Mouse (Mus musculus): ENCODE data around the gene Jak1. TPM values are rescaled to one million over a fixed set of nuclear protein-coding genes. Genes with fewer than 3 reads are reported as not detected.

Jak1 gene
- polyA plus RNA-seq, 1 experiment from 2014 or later = 61.7 TPM

DNA sequence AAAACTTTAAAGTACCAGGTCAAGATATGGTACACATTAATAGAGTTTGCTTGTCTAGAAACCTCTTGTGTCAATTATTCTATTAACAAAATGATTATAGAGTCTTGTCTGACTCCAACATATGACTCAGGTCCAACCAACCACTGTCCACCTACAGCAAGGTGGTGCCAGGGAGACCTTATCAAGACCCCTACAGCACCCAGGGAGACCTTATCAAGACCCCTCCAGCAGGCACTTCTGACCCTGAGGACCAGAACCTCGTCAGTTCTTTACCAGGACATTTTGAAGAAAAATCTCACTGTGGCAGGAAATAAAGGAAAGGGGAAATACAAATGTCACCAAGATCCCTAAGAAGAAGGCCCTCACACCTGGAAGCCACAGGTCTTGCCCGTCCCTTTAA is 18.5 kb downstream of the Jak1 start:
- Histone ChIP-seq H3K4me3 (no peak overlapping the region), H3K4me2 (replicated peaks) (no peak overlapping the region), H3K9me3 (replicated peaks) (no peaks in the 10 kb centered on the region), H3K27me3 (no peaks in the 10 kb centered on the region), H3K4me1 (0 out of 2 replicates have a peak, but pooled peaks cover 3% of the 10 kb centered on the region), H3K36me3 (no peaks in the 10 kb centered on the region), H3K27ac (no peak overlapping the region), H3K9ac (no peak overlapping the region)
- no peak for ATAC-seq (ENCODE audit: low FRiP score)
- WGBS = 72% methylated on average over 2 of the region's 2 CpGs

- Histone ChIP-seq H3K9me3 (replicated peaks) (no peaks in the 10 kb centered on the region), H3K9ac (no peak overlapping the region), H3K36me3 (no peaks in the 10 kb centered on the region), H3K4me2 (replicated peaks) (no peak overlapping the region), H3K4me3 (no peak overlapping the region), H3K4me1 (peaks cover 3% of the 10 kb centered on the region; the same call in 1 of the 2 replicates), H3K27me3 (no peaks in the 10 kb centered on the region), H3K27ac (no peak overlapping the region)
- 83% methylated on average over 6 of the region's 6 CpGs for WGBS
- ATAC-seq (ENCODE audit: low FRiP score) = no peak
Observed at GRCm38 (mm10) chr4:101244257-101245011, 20.6 kb downstream of the Jak1 start.

DNA sequence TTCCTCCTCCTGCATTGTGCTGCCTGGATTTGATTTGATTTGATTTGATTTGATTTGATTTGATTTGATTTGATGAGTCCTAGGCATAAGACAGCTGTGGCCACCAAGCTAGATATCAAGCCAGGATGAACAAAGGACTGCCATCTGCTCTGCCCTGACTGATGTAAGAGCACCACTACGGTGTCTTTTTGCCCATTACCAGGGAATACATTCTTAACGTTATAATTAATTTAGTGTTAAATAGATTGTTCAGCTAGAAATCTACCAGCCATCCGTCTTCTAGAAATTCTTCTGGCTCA is 24.3 kb downstream of the Jak1 start:
- Histone ChIP-seq H3K4me3 (no peak overlapping the region), H3K36me3 (no peaks in the 10 kb centered on the region), H3K27ac (no peak overlapping the region), H3K9ac (no peak overlapping the region), H3K27me3 (no peaks in the 10 kb centered on the region), H3K9me3 (replicated peaks) (no peaks in the 10 kb centered on the region), H3K4me2 (replicated peaks) (no peak overlapping the region), H3K4me1 (peaks cover 3% of the 10 kb centered on the region; the same call in 1 of the 2 replicates)
- no peak; the same call in none of the 2 replicates for ATAC-seq (ENCODE audit: low FRiP score)
- 70% methylated on average over 3 of the region's 3 CpGs for WGBS

- no peak overlapping the region for H3K9ac ChIP-seq
- no peaks in the 10 kb centered on the region for H3K27me3 ChIP-seq
- no peaks in the 10 kb centered on the region for H3K9me3 ChIP-seq (replicated peaks)
- H3K4me2 ChIP-seq (replicated peaks) = no peak overlapping the region
- peak; percentile 71 for ATAC-seq (ENCODE audit: low FRiP score)
- H3K4me1 ChIP-seq = peaks cover 3% of the 10 kb centered on the region; the same call in 1 of the 2 replicates
- H3K36me3 ChIP-seq = no peaks in the 10 kb centered on the region
- no peak overlapping the region for H3K27ac ChIP-seq
- WGBS = 80% methylated on average over 5 of the region's 5 CpGs
- H3K4me3 ChIP-seq = no peak overlapping the region
Observed at GRCm38 (mm10) chr4:101240163-101240874, 24.8 kb downstream of the Jak1 start.

DNA sequence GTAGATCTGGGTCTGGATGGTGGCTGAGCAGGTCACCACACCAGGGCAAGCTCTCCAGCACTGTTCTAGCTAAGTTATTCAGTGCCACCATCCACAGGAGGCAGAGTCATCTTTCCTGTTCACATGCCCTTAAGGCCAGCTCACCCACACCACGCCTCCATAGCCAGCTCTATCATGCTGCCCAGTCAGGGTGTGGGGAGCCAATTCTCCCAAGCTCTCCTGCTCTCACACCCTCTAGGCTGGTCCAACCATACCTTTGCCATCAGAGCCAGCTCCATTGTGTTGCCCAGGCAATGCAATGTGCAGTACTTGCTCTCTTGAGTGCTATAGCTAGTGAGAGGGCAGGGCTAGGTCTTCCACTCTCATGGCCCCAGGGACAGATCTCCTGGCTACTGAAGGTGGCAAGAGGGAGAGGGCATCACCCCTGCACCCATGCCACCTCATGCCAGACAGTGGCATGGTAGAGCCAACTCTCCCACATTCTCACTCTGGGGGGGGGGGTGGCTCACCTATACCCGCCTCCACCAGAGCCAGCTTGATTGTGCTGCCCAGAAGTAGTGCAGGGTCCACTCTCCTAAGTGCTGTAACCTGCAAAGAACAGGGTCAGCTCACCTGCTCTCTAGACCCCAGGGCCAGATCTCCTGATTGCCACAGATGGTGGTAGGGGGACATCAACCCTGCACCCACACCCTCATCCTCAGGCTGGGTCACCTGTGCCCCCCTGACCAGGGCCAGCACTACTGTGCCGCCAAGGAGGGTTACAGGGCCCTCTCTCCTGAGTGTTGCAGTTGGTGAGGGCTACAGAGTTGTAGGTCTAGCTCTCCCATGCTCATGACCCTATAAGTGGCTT is 25.5 kb downstream of the Jak1 start:
- Histone ChIP-seq H3K27ac (no peak overlapping the region), H3K4me1 (peaks cover 1% of the 10 kb centered on the region; the same call in 1 of the 2 replicates), H3K9ac (no peak overlapping the region), H3K4me2 (replicated peaks) (no peak overlapping the region), H3K4me3 (no peak overlapping the region), H3K27me3 (no peaks in the 10 kb centered on the region), H3K36me3 (no peaks in the 10 kb centered on the region), H3K9me3 (replicated peaks) (no peaks in the 10 kb centered on the region)
- ATAC-seq (ENCODE audit: low FRiP score) = peak; percentile 52; the same call in 1 of the 2 replicates
- WGBS = 97% methylated on average over 3 of the region's 3 CpGs

DNA sequence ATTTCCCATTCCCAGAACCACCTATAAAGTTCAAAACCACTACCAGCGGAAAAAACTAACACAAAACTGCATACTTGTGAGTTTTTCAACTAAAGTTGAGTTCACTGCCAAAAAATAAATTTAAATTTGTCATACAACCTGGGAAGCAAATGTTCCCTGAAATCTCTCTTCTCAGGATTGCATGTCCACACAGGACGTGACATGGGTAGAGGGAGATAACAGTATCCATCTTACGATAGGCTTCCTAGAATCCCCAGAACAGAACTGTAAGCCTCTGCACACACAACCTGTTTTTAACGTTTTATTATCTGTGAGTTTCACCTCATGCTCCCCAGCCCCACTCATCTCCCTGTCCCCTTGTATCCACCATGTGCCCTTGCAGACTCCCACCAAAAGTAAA is 26.5 kb downstream of the Jak1 start:
- no peak overlapping the region for H3K4me3 ChIP-seq
- 90% methylated on average over 4 of the region's 4 CpGs for WGBS
- no peaks in the 10 kb centered on the region; the same call in 1 of the 2 replicates for H3K4me1 ChIP-seq
- no peak overlapping the region for H3K27ac ChIP-seq
- no peaks in the 10 kb centered on the region for H3K36me3 ChIP-seq
- no peak overlapping the region for H3K9ac ChIP-seq
- H3K4me2 ChIP-seq (replicated peaks) = no peak overlapping the region
- no peaks in the 10 kb centered on the region for H3K27me3 ChIP-seq
- ATAC-seq (ENCODE audit: low FRiP score) = no peak
- no peaks in the 10 kb centered on the region for H3K9me3 ChIP-seq (replicated peaks)

- H3K9ac ChIP-seq = no peak overlapping the region
- H3K4me3 ChIP-seq = no peak overlapping the region
- no peak overlapping the region for H3K27ac ChIP-seq
- no peaks in the 10 kb centered on the region for H3K9me3 ChIP-seq (replicated peaks)
- no peak for ATAC-seq (ENCODE audit: low FRiP score)
- no peaks in the 10 kb centered on the region for H3K36me3 ChIP-seq
- H3K27me3 ChIP-seq = no peaks in the 10 kb centered on the region
- no peak overlapping the region for H3K4me2 ChIP-seq (replicated peaks)
- no peaks in the 10 kb centered on the region; the same call in 1 of the 2 replicates for H3K4me1 ChIP-seq
- WGBS = 93% methylated on average over 6 of the region's 6 CpGs
Observed at GRCm38 (mm10) chr4:101236797-101237196, 28.3 kb downstream of the Jak1 start.

DNA sequence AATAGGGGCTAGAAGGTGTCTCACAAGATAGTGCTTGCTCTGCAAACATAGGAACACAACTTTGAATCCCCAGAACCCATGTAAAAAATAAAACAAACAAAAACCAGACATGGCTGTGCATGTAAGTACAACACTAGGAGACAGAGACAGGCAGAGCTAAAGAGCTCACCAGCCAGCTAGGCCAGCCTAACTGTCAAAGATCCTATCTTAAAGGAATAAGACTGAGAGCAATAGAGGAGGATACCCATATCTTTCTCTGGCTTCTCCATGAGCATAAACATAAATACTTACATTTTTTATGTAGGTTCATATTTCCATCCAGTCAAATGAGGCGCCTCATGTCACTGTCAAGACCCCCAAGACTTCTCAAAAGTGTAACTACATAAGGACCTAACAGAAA is 29.1 kb downstream of the Jak1 start:
- 98% methylated on average over 1 of the region's 1 CpGs for WGBS
- no peaks in the 10 kb centered on the region for H3K36me3 ChIP-seq
- no peaks in the 10 kb centered on the region for H3K9me3 ChIP-seq (replicated peaks)
- H3K9ac ChIP-seq = no peak overlapping the region
- no peak for ATAC-seq (ENCODE audit: low FRiP score)
- no peaks in the 10 kb centered on the region for H3K27me3 ChIP-seq
- H3K27ac ChIP-seq = no peak overlapping the region
- no peaks in the 10 kb centered on the region; the same call in 1 of the 2 replicates for H3K4me1 ChIP-seq
- H3K4me2 ChIP-seq (replicated peaks) = no peak overlapping the region
- no peak overlapping the region for H3K4me3 ChIP-seq

DNA sequence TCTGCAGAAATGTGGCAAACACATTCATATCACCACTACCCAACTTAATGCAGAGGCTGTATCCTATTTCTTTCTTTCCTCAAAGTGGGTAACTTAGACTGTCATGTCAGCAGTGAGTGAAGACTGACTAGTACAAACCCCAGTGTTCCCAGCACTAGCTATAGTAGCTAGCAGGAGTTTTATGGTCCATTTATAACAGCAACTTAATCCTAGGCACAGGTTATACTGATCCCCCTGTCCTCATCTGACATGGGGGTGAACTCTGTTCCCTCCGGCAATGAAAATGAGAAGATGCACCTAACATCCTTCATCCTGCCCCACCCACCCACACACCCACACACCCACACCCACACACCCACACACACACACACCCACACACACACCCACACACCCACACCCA is 30.3 kb downstream of the Jak1 start:
- no peak overlapping the region for H3K27ac ChIP-seq
- no peaks in the 10 kb centered on the region for H3K9me3 ChIP-seq (replicated peaks)
- WGBS = 82% methylated on average over 1 of the region's 1 CpGs
- H3K9ac ChIP-seq = no peak overlapping the region
- no peaks in the 10 kb centered on the region for H3K36me3 ChIP-seq
- H3K27me3 ChIP-seq = no peaks in the 10 kb centered on the region
- no peaks in the 10 kb centered on the region for H3K4me1 ChIP-seq
- ATAC-seq (ENCODE audit: low FRiP score) = no peak
- H3K4me3 ChIP-seq = no peak overlapping the region
- no peak overlapping the region for H3K4me2 ChIP-seq (replicated peaks)

DNA sequence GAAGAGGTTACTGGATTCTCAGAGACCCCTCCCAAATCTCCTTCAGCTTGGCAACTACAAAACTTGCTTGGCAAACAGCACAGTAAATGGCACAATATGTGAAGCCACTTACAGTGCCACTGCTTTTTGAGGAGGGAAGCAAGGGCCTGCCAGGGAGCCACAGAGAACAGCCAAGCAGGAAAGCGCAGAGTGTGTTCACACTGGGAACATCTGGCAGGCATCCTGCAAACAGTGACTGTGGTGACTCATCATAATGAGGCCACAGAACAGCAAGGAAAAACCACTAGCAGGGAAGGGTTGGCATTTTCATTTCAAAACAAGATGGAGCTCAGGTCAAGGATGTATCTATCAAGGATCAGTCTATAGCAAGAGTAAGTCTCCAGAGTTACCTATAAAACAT is 30.8 kb downstream of the Jak1 start:
- Histone ChIP-seq H3K9ac (no peak overlapping the region), H3K9me3 (replicated peaks) (no peaks in the 10 kb centered on the region), H3K27ac (no peak overlapping the region), H3K4me1 (no peaks in the 10 kb centered on the region), H3K4me3 (no peak overlapping the region), H3K36me3 (no peaks in the 10 kb centered on the region), H3K27me3 (no peaks in the 10 kb centered on the region), H3K4me2 (replicated peaks) (no peak overlapping the region)
- 90% methylated on average over 1 of the region's 1 CpGs for WGBS
- no peak for ATAC-seq (ENCODE audit: low FRiP score)

DNA sequence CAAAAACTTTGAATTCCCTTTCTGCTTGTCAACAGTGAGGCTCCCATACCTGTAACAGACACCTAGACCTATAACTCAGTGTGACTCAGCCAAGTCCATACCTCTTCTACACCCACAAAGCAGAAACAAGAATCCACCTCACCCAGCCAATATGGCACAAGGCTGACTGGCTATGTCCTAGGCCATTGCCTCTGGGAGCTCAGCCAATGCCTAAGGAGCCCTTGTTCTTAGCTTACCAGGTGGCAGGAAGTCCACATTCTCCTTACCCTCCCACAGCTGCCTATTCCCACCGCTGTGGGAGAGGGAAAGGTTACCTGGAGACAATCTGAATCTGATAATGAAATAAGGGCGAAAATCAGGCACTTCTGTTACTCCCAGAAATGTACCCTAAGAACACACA is 34.5 kb downstream of the Jak1 start:
- H3K36me3 ChIP-seq = no peaks in the 10 kb centered on the region
- H3K9ac ChIP-seq = no peak overlapping the region
- H3K4me2 ChIP-seq (replicated peaks) = no peak overlapping the region
- no peaks in the 10 kb centered on the region for H3K27me3 ChIP-seq
- no peak overlapping the region for H3K4me3 ChIP-seq
- WGBS = 79% methylated on average over 2 of the region's 2 CpGs
- H3K9me3 ChIP-seq (replicated peaks) = no peaks in the 10 kb centered on the region
- H3K4me1 ChIP-seq = no peaks in the 10 kb centered on the region
- no peak for ATAC-seq (ENCODE audit: low FRiP score)
- no peak overlapping the region for H3K27ac ChIP-seq

GRCm38 (mm10) chr4:101227398-101227797 is 37.7 kb downstream of the Jak1 start:
- no peak overlapping the region for H3K4me2 ChIP-seq (replicated peaks)
- no peak overlapping the region for H3K4me3 ChIP-seq
- no peak for ATAC-seq (ENCODE audit: low FRiP score)
- no peak overlapping the region for H3K9ac ChIP-seq
- WGBS = 92% methylated on average over 3 of the region's 3 CpGs
- no peak overlapping the region for H3K27ac ChIP-seq
- H3K4me1 ChIP-seq = no peaks in the 10 kb centered on the region
- no peaks in the 10 kb centered on the region for H3K27me3 ChIP-seq
- H3K9me3 ChIP-seq (replicated peaks) = no peaks in the 10 kb centered on the region
- no peaks in the 10 kb centered on the region for H3K36me3 ChIP-seq

Data from hindbrain, embryonic 12.5 days (tissue).